Mouse (Mus musculus) kidney, adult 11 months (tissue): ENCODE data around the gene Atpaf1.

Experiments used
- DNase-seq: peaks from one replicate; pipeline ENCODE4 v3.0.0; 2022

The Atpaf1 gene

DNA sequence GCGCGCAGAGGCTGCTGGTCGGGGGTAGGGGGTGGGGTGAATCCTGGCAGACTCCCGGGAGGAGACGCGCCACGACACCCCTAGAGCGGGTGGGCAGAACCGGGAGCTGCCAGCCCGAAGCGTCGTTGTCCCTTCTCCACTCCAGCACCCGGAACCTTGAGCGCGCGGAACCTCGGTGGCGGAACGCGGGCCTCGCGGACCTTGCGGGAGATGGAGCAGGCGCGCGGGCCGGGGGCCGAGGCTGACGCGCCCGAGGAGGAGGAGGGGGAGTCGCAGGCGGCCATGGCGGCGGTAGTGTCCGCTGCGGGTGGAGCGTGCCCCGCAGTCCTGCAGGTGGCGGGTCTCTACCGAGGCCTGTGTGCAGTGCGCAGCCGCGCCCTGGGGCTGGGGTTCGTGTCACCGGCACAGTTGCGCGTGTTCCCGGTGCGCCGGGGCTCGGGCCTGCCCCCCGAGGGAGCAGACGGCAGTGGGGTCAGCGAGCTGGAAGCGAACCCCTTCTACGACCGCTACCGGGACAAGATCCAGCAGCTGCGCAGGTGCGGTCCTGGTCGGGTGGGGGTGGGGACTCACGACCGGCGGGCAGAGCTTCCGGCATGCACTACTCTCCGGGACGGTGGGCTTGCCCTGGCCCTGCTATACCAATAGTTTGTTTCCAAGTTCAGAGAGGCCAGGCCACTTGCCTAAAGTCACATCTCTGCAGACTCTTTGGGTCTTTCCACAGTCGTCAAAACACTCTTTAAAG is at the start of gene Atpaf1:
Gene Atpaf1, plus strand, starts transcription at position 44 of the 742 bp plus-strand sequence.
- DNase-seq = peak; percentile 60

GRCm38 (mm10) chr4:115734867-115735266 is 49.7 kb upstream of the Atpaf1 start:
- DNase-seq = no peak

- DNase-seq = peak; percentile 98
Measured at GRCm38 (mm10) chr4:115737551-115738041, 47.0 kb upstream of the Atpaf1 start, which contains the start of gene Efcab14. Gene Efcab14, plus strand, starts transcription at chr4:115737744.

DNA sequence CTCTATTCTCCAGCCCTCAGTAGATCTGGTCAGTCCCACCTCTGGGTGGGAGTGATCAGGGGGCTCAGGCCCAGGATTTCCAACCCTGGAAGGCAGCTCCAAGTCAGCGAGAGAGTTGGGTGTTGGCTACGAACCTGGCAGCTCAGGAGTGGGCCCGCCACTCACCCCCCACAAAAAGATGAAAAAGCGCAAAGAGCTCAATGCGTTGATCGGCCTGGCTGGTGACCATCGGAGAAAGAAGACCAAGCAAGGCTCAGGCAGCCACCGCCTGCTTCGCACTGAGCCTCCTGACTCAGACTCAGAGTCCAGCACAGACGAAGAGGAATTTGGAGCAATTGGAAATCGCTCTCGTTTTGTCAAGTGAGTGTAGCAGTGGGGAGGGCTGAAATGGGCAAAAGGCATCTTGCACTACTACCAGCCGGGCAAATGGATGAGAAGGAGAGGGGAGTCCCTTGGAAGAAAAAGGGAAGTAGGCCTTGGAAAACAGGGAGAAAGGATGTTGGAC is 46.1 kb upstream of the Atpaf1 start:
- DNase-seq = no peak

DNA sequence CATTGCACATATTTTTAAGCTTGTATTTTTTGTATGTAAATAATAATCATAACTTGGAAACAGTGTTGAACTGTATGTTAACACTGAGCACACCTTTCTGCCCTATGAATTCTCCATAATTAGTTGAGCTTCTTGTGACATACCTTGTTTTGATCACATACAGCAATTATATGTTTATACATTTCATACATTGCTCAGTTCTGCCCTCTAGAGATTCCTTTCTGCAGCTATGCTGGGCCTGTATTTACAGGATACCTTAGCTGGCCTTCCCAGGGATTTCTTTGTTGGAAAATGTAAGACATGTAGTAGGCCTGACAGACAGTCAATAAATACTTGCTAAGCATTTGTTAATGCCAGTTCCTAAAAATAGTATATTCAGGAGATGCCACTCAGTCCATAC is 42.0 kb upstream of the Atpaf1 start:
- no peak for DNase-seq

DNA sequence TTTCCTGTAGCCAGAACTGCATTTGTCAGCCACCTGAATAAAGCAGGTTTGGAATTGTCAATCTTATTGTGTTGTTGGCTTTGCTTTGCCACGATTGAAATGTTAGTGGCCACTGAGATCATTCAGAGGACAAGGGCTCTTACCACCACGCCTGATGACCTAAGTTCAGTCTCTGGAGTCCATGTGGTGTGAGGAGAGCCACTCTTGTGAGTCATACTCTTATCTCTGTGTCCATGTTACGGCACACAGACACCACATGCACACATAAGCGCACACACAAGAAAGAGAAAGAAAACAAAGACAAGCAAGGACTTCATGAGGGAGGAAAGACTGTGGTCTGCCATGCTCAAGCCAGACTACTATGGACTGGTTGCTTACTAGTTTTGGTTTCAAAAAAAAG is 41.5 kb upstream of the Atpaf1 start:
- no peak for DNase-seq

GRCm38 (mm10) chr4:115748181-115748580 is 36.4 kb upstream of the Atpaf1 start:
- no peak for DNase-seq

DNA sequence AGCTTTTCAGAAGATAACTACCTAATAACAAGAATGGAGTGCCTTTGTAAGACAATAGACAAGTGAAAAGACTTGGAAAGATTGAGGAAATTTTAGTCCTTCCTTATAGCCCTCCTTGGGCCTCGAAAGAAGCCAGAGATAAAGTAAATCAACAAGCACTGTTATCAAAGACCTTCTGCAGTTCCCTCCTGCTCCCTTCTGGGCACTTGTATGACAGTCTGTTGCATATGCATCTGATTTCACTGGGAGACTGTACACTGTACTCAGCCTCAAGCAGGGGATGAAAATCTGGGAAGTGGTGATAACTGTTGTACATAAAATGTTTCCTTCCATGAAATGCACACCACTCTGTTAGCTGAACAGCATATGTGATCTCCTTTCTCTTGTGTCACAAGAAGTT is 35.3 kb upstream of the Atpaf1 start:
- no peak for DNase-seq

DNA sequence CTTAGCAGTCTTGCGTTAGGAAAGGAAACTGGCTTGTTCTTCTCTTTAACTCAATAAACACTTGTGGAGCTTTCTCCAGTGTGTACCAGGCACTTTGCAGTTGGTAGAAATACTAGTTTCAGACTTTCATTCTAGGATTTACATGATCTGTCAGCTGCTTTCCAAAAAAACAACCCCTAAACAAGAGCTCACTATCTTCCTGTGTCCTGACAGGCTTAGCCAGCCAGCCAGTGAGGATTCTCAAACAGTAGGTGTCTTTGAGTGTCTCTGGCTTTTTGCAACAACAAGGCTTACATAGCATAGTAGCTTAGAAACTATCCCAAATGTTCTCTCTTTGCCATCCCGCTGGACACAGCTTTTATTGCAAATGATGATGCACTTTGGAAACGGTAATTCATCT is 30.5 kb upstream of the Atpaf1 start:
- DNase-seq = no peak

GRCm38 (mm10) chr4:115754851-115755250 is 29.8 kb upstream of the Atpaf1 start:
- no peak for DNase-seq

DNA sequence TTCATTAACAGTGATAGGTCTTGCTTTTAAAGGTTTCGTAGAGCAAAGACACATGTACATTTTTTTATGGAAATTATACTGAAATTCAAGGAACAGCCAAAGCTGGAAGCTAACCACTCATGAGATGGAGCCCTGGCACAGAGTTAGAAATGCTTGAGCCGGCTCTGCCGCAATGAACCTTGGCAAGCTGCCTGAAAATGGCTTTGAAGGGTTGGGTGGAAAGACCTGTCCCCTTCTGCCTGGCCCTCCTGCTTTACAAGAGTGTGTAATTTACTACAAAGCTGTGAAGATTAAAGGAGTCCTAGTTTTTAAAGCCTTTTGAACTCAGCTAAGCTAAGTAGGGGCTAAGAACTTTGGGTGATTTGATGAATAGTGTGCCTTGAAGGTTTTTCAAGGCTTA is 23.4 kb upstream of the Atpaf1 start:
- DNase-seq = peak; percentile 32

DNA sequence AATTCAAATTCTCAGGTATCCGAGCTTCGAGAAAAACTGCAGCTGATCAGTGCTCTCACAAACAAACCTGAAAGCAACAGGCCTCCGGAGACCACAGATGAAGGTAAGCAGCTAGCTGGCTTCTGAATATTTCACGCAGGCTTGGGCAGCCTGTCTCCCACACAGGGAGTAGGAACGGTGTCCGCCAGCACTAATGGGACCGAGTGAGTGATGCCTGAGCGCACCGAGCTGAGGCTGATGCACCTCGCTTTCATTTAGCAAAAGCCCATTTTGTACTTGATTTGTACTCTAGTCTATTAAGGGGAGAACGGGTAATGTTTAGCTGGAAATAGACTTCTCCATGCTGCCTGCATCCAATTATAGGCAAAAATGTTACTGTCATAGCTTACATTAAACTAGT is 20.0 kb upstream of the Atpaf1 start:
- no peak for DNase-seq

- DNase-seq = no peak
Measured at GRCm38 (mm10) chr4:115767647-115768467, 16.8 kb upstream of the Atpaf1 start.

GRCm38 (mm10) chr4:115775056-115775455 is 9.6 kb upstream of the Atpaf1 start:
- DNase-seq = no peak

DNA sequence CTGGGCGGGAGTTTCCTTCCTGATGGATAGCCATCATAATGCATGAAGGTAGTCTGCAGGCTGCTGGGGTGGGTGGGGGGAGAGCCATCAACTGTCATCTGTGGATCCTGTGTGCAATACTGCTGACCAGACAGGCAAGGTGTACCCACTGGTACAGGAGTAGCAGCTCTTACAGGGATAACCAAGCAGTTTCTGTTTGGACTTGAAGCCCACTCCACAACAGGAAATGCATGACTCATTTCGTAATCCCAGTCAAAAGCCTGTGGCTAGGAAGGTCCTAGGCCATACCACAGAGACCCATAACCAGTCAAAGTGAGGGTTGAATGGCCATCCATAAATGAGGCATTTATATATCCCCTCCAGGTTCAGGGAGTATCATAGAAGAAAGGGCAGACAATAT is 7.0 kb upstream of the Atpaf1 start:
- no peak for DNase-seq

GRCm38 (mm10) chr4:115780269-115780668 is 4.3 kb upstream of the Atpaf1 start:
- DNase-seq = no peak

- DNase-seq = no peak
Measured at GRCm38 (mm10) chr4:115780918-115781317, 3.7 kb upstream of the Atpaf1 start, which contains the start of gene Tex38. Gene Tex38, minus strand, starts transcription at chr4:115781018.

DNA sequence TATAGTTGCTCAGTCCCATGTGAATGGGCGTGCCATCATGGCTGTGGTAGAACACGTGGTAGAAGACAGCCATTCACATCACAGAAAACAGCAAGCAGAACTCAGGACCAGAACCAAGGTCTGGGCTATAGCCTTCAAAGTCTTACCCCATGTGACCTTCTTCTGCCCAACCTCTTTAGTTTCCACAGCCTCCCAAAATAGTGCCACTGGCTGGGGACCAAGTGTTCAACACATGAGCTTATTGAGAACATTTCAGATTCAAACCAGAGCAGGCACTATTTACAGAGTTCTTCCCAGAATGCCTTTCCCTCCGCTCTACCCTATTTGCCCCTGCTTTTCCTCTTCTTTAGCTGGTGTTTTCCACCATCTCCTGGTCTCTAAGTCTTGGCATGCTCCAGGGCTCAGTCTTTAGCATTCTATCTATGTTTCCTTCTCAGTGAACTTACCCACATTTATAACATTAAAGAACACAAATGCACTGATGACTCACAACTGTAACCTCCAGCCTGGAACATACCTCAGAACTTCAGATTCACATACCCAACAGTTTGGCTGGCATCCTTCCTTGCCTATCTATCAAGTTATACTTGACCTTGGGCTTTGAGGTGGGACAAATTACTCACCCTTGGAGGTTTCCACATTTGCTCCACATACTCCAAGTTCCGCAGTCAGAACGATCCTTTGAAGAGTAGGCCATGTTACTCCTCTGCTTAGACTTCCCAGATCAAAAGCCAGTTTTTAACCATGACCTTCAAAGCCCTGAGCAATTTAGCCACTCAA is 2.4 kb upstream of the Atpaf1 start:
- DNase-seq = no peak

GRCm38 (mm10) chr4:115785511-115786034 is 961 bp downstream of the Atpaf1 start:
- DNase-seq = no peak

- DNase-seq = no peak
Measured at GRCm38 (mm10) chr4:115790864-115791263, 6.3 kb downstream of the Atpaf1 start.

GRCm38 (mm10) chr4:115795360-115795759 is 10.7 kb downstream of the Atpaf1 start:
- no peak for DNase-seq

DNA sequence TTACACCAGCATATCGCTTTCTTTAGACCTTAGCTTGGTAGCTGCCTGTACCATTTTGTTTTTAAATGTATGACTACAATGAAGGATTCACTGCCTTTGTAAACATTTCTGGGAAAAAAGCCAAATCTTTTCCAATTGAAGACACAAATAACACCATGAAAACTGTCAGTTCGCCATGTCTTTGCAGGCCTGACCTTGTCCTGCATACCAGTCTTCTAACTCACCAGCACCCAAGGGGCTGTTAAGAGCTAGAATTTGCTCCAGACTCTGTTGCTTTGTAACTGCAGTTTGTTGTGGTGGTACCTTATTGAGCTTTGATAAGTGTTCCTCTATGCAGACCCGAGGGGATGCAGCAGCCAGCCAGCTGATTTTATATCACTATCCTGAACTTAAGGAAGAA is 15.4 kb downstream of the Atpaf1 start:
- DNase-seq = no peak

- DNase-seq = no peak
Measured at GRCm38 (mm10) chr4:115812326-115812725, 27.7 kb downstream of the Atpaf1 start.
